Mouse (Mus musculus): ENCODE measurements around the gene Spata31d1a.

- TF ChIP-seq MAZ (IDR thresholded peaks at IDR 0.05; ENCODE audit: low read depth, low read length): no peak
- no peak for TF ChIP-seq CHD1 (IDR thresholded peaks at IDR 0.05; ENCODE audit: low read depth, low read length)
- no peak for TF ChIP-seq TBP (conservative IDR thresholded peaks at IDR 0.05; ENCODE audit: low read depth, low read length)
- no peak for TF ChIP-seq CTCF (conservative IDR thresholded peaks at IDR 0.05 in 1 of 2, IDR thresholded peaks at IDR 0.05 in 1 of 2; ENCODE audit: low read depth in 2 of 2, low read length in 2 of 2)
- no peak for TF ChIP-seq EP300 (IDR thresholded peaks at IDR 0.05; ENCODE audit: low read length)
- no peak for TF ChIP-seq MEF2A (IDR thresholded peaks at IDR 0.05; ENCODE audit: borderline replicate concordance, low read depth, low read length)
- no peak for TF ChIP-seq BHLHE40 (IDR thresholded peaks at IDR 0.05; ENCODE audit: low read depth, low read length)
- TF ChIP-seq POLR2A (IDR thresholded peaks at IDR 0.05; ENCODE audit: low read depth, low read length): no peak
- no peak for TF ChIP-seq USF1 (IDR thresholded peaks at IDR 0.05; ENCODE audit: low read depth, low read length)
- no peak for TF ChIP-seq RAD21 (IDR thresholded peaks at IDR 0.05; ENCODE audit: low read depth, low read length)
- no peak for TF ChIP-seq HCFC1 (IDR thresholded peaks at IDR 0.05; ENCODE audit: low read depth, low read length)
- TF ChIP-seq ETS1 (conservative IDR thresholded peaks at IDR 0.05; ENCODE audit: low read depth, low read length): no peak
- no peak for TF ChIP-seq ELF1 (IDR thresholded peaks at IDR 0.05; ENCODE audit: low read depth, low read length)
Measured at GRCm38 (mm10) chr13:59703514-59703913, 6.6 kb downstream of the Spata31d1a start.

Measured in CH12.LX (cell line).